Mouse (Mus musculus) cerebellum, adult 2 months (tissue): ENCODE measurements around the gene Ptch2. TPM values are rescaled to one million over a fixed set of nuclear protein-coding genes. Genes with fewer than 3 reads are reported as not detected.
A peak's percentile ranks its signal among the peaks of the same experiment; 100 is the strongest.

Source experiments
- DNase-seq, 2 experiments: peaks; one replicate each; pipeline ENCODE4 v3.0.0; 2021
- H3K27ac ChIP-seq: fragments of 200-500 bp; 2 replicates; pipeline ENCODE4 v1.5.1; 2012; ENCODE audit warnings: low read length, control low read depth, inconsistent platforms; ENCODE audit not compliant: insufficient read depth
- H3K27me3 ChIP-seq: fragments of 200-500 bp; 2 replicates; pipeline ENCODE4 v1.6.1; 2012; ENCODE audit warnings: inconsistent platforms, mild to moderate bottlenecking, low read length, moderate library complexity; ENCODE audit not compliant: control insufficient read depth, insufficient read depth
- H3K4me1 ChIP-seq: fragments of 200-500 bp; 2 replicates; pipeline ENCODE4 v1.6.1; 2011; ENCODE audit warnings: low read length; ENCODE audit not compliant: control insufficient read depth, insufficient read depth
- H3K4me3 ChIP-seq: fragments of 200-500 bp; replicated peaks from 2 replicates; pipeline ENCODE3; 2011; ENCODE audit warnings: mild to moderate bottlenecking, low read depth, low read length, control low read depth; ENCODE audit not compliant: insufficient read depth
- CTCF ChIP-seq: fragments of 200-500 bp; IDR thresholded peaks from 2 replicates; pipeline ENCODE4 v1.5.1; 2011; ENCODE audit warnings: low read depth, mild to moderate bottlenecking, control low read depth, low read length, moderate library complexity, borderline replicate concordance; ENCODE audit not compliant: insufficient read depth
- POLR2A ChIP-seq: fragments of 200-500 bp; IDR thresholded peaks from 2 replicates; pipeline ENCODE4 v1.6.1; 2011; ENCODE audit warnings: low read length, control low read depth, borderline replicate concordance; ENCODE audit not compliant: insufficient read depth
- WGBS: fragments of 180-500 bp; shearing (Covaris S2); methylation state at CpG from one replicate; pipeline ENCODE4 v1.1.7; 2018; 5-methylcytosine and 5-hydroxymethylcytosine counted together
- polyA plus RNA-seq: library from polyadenylated mRNA; depleted of rRNA; stranded (reverse); fragments of >200 nt; gene quantifications from 2 replicates; pipeline ENCODE4 v1.2.3, GENCODE M21; 2012; rRNA removed

Gene Ptch2
- 3.6 and 3.9 TPM in 2 replicates for polyA plus RNA-seq

GRCm38 (mm10) chr4:117095551-117096452, at the start of gene Ptch2:
TSS of gene Ptch2 (plus strand) at chr4:117096075.
- H3K27ac ChIP-seq, result no peak within 1 kb of the TSS
- DNase-seq, result peak; percentile 33 to 36
- 3% methylated on average over 50 of the region's 50 CpGs for WGBS
- H3K4me3 ChIP-seq, result peak within 1 kb of the TSS; percentile 45
- H3K4me1 ChIP-seq, result no peaks in the 10 kb centered on the region
- TF ChIP-seq POLR2A, result no peak
- H3K27me3 ChIP-seq, result no peaks in the 10 kb centered on the region

GRCm38 (mm10) chr4:117048836-117049235, 47.0 kb upstream of the Ptch2 start:
- H3K27me3 ChIP-seq, result no peaks in the 10 kb centered on the region
- DNase-seq, result no peak
- WGBS, result 30% methylated on average over 3 of the region's 3 CpGs
- H3K4me1 ChIP-seq, result no peaks in the 10 kb centered on the region
- no peak overlapping the region for H3K4me3 ChIP-seq
- no peak overlapping the region for H3K27ac ChIP-seq
- TF ChIP-seq POLR2A (no peak), CTCF (no peak)

GRCm38 (mm10) chr4:117049485-117049884, 46.4 kb upstream of the Ptch2 start:
- WGBS, result 97% methylated on average over 1 of the region's 1 CpGs
- no peak for DNase-seq
- TF ChIP-seq POLR2A, result no peak
- TF ChIP-seq CTCF, result no peak
- Histone ChIP-seq H3K27ac (no peak overlapping the region), H3K4me3 (no peak overlapping the region), H3K4me1 (no peaks in the 10 kb centered on the region), H3K27me3 (no peaks in the 10 kb centered on the region)

GRCm38 (mm10) chr4:117052626-117053025, 43.2 kb upstream of the Ptch2 start:
- no peak overlapping the region for H3K27ac ChIP-seq
- H3K4me3 ChIP-seq, result no peak overlapping the region
- TF ChIP-seq CTCF (no peak), POLR2A (no peak)
- 19% methylated on average over 4 of the region's 4 CpGs for WGBS
- H3K4me1 ChIP-seq, result no peaks in the 10 kb centered on the region
- H3K27me3 ChIP-seq, result no peaks in the 10 kb centered on the region
- no peak for DNase-seq

GRCm38 (mm10) chr4:117053956-117054355, 41.9 kb upstream of the Ptch2 start:
- no peak overlapping the region for H3K27ac ChIP-seq
- DNase-seq, result no peak
- WGBS, result 51% methylated on average over 4 of the region's 4 CpGs
- no peaks in the 10 kb centered on the region for H3K27me3 ChIP-seq
- H3K4me1 ChIP-seq, result no peaks in the 10 kb centered on the region
- no peak overlapping the region for H3K4me3 ChIP-seq
- no peak for TF ChIP-seq POLR2A
- TF ChIP-seq CTCF, result no peak

GRCm38 (mm10) chr4:117056102-117056501, 39.8 kb upstream of the Ptch2 start:
- no peak for DNase-seq
- no peaks in the 10 kb centered on the region for H3K27me3 ChIP-seq
- H3K4me1 ChIP-seq, result no peaks in the 10 kb centered on the region
- H3K4me3 ChIP-seq, result no peak overlapping the region
- no peak overlapping the region for H3K27ac ChIP-seq
- no peak for TF ChIP-seq CTCF

- 89% methylated on average over 2 of the region's 2 CpGs for WGBS
- no peak for DNase-seq
- Histone ChIP-seq H3K27me3 (no peaks in the 10 kb centered on the region), H3K27ac (no peak overlapping the region), H3K4me1 (no peaks in the 10 kb centered on the region), H3K4me3 (no peak overlapping the region)
- TF ChIP-seq POLR2A, result no peak
Observed at GRCm38 (mm10) chr4:117056514-117056913, 39.4 kb upstream of the Ptch2 start.

- Histone ChIP-seq H3K4me1 (no peaks in the 10 kb centered on the region; the same call in 1 of the 2 replicates), H3K27ac (no peak overlapping the region), H3K27me3 (no peaks in the 10 kb centered on the region), H3K4me3 (no peak overlapping the region)
- TF ChIP-seq POLR2A, result no peak
- TF ChIP-seq CTCF, result no peak
- DNase-seq, result no peak
- WGBS, result 92% methylated on average over 4 of the region's 4 CpGs
Observed at GRCm38 (mm10) chr4:117058512-117058911, 37.4 kb upstream of the Ptch2 start.
